Mouse (Mus musculus): ENCODE data around the gene Kcnma1. TPM values are rescaled to one million over a fixed set of nuclear protein-coding genes. Genes with fewer than 3 reads are reported as not detected.

Kcnma1 gene
- polyA plus RNA-seq, 1 experiment: 0.29 TPM

- Histone ChIP-seq H3K27ac (ENCODE audit: insufficient read depth, low read length) (no peak overlapping the region), H3K36me3 (ENCODE audit: control insufficient read depth, insufficient read depth, low read length) (no peaks in the 10 kb centered on the region), H3K4me3 (ENCODE audit: extremely low read depth, insufficient read depth, insufficient read length) (no peak overlapping the region), H3K27me3 (ENCODE audit: control insufficient read depth, insufficient read depth, low read length) (no peaks in the 10 kb centered on the region), H3K4me1 (ENCODE audit: control insufficient read depth, insufficient read depth, insufficient read length) (no peaks in the 10 kb centered on the region)
- TF ChIP-seq POLR2A (IDR thresholded peaks at IDR 0.05; ENCODE audit: low read depth, low read length) (no peak), CTCF (IDR thresholded peaks at IDR 0.05; ENCODE audit: extremely low read depth, insufficient read depth, insufficient read length, insufficient replicate concordance) (no peak)
- no peak for DNase-seq (ENCODE audit: low read depth in 1 of 2, low spot score in 2 of 2)
- WGBS: 12% methylated on average over 3 of the region's 3 CpGs
Measured at GRCm38 (mm10) chr14:23391566-23391965, 622.7 kb downstream of the Kcnma1 start.

DNA sequence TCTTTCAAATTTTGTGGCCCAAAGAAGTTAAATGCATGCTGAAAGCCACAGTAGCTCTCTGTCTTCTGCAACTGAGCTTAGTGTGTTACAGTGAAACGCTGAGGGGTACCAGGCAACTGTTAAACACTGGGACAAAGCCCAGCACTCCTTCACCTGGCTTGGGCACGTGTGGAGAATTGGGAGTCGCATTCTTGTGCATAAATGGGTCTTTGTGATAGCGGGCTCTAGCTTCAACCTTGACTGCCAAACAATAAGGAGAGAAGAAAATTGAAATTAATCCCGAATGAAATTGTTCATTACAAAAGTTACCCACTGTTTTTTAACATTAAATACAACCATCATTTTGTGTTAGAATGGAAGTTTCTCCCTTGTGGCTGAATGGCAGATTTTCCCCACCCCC, 623.5 kb downstream of the Kcnma1 start:
- 85% methylated on average over 5 of the region's 5 CpGs for WGBS
- TF ChIP-seq POLR2A (IDR thresholded peaks at IDR 0.05; ENCODE audit: low read depth, low read length): no peak
- TF ChIP-seq CTCF (IDR thresholded peaks at IDR 0.05; ENCODE audit: extremely low read depth, insufficient read depth, insufficient read length, insufficient replicate concordance): no peak
- Histone ChIP-seq H3K36me3 (ENCODE audit: control insufficient read depth, insufficient read depth, low read length) (no peaks in the 10 kb centered on the region), H3K4me1 (ENCODE audit: control insufficient read depth, insufficient read depth, insufficient read length) (no peaks in the 10 kb centered on the region), H3K27ac (ENCODE audit: insufficient read depth, low read length) (no peak overlapping the region), H3K4me3 (ENCODE audit: extremely low read depth, insufficient read depth, insufficient read length) (no peak overlapping the region), H3K27me3 (ENCODE audit: control insufficient read depth, insufficient read depth, low read length) (no peaks in the 10 kb centered on the region)
- DNase-seq (ENCODE audit: low read depth in 1 of 2, low spot score in 2 of 2): no peak

- Histone ChIP-seq H3K36me3 (ENCODE audit: control insufficient read depth, insufficient read depth, low read length) (no peaks in the 10 kb centered on the region), H3K27ac (ENCODE audit: insufficient read depth, low read length) (no peak overlapping the region), H3K27me3 (ENCODE audit: control insufficient read depth, insufficient read depth, low read length) (no peaks in the 10 kb centered on the region), H3K4me3 (ENCODE audit: extremely low read depth, insufficient read depth, insufficient read length) (no peak overlapping the region), H3K4me1 (ENCODE audit: control insufficient read depth, insufficient read depth, insufficient read length) (no peaks in the 10 kb centered on the region)
- no peak for DNase-seq (ENCODE audit: low read depth in 1 of 2, low spot score in 2 of 2)
- no peak for TF ChIP-seq CTCF (IDR thresholded peaks at IDR 0.05; ENCODE audit: extremely low read depth, insufficient read depth, insufficient read length, insufficient replicate concordance)
- TF ChIP-seq POLR2A (IDR thresholded peaks at IDR 0.05; ENCODE audit: low read depth, low read length): no peak
- WGBS: 89% methylated on average over 4 of the region's 4 CpGs
Measured at GRCm38 (mm10) chr14:23390161-23390560, 624.1 kb downstream of the Kcnma1 start.

DNA sequence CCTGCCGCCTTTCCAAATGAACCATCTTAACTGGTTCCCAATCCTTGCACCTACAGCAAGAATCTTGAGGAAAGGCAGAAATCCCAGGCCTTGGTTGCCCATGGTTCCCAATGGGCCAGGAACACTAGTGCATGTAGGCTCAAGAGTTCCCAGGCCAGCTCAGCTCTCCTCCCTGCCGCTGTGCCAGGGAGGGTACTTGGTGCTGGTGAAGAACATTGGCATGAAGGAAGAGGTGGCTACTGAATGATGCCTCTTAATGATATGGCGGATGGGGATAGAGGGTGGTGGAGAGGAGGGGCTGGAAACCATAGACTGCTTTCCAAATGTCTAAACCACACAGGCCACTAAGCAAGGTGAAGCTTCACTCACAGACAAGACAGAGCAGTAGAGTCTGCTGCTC, 627.5 kb downstream of the Kcnma1 start:
- Histone ChIP-seq H3K27me3 (ENCODE audit: control insufficient read depth, insufficient read depth, low read length) (no peaks in the 10 kb centered on the region), H3K4me3 (ENCODE audit: extremely low read depth, insufficient read depth, insufficient read length) (no peak overlapping the region), H3K27ac (ENCODE audit: insufficient read depth, low read length) (no peak overlapping the region), H3K36me3 (ENCODE audit: control insufficient read depth, insufficient read depth, low read length) (no peaks in the 10 kb centered on the region), H3K4me1 (ENCODE audit: control insufficient read depth, insufficient read depth, insufficient read length) (no peaks in the 10 kb centered on the region)
- 88% methylated on average over 3 of the region's 3 CpGs for WGBS
- DNase-seq (ENCODE audit: low read depth in 1 of 2, low spot score in 2 of 2): no peak
- TF ChIP-seq CTCF (IDR thresholded peaks at IDR 0.05; ENCODE audit: extremely low read depth, insufficient read depth, insufficient read length, insufficient replicate concordance) (no peak), POLR2A (IDR thresholded peaks at IDR 0.05; ENCODE audit: low read depth, low read length) (no peak)

DNA sequence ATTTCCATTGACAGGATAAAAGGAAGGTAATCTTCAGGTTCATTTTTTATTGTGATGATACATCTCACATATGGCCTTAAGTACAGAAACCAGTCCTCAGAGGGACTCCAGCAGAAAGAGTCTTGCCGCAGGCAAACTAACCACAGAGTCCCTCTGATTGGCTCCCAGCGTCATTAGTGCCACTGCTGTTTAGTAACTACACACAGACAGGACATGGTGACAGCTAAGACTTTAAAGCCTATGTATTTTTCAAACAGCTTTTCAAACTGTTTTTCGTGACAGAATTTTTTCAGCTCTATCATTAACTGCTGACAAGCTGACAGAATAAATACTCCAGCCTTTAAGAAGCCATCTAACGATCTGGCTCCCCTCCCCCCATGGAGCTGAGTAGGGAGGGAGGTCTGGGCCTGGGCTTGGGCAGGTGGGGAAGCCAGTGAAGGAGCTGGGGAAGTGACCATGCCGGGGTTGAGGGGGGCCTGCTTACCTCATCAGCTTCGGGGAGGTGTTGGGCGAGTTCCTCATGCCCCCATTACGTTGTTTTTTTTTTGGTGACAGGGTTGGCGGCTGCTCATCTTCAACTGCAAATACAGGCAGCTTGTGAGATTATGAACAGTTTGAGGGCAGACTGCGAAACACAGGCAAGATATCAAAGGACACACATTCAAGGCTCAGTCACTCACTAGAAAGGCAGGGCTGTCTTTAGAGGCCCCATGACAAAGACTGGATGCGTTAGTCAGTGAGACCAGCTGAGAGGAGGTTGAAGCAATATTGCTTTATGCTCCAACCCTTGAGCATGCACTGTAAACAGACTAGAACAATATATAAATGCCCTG, 628.3 kb downstream of the Kcnma1 start:
- no peaks in the 10 kb centered on the region for H3K27me3 ChIP-seq (ENCODE audit: control insufficient read depth, insufficient read depth, low read length)
- H3K36me3 ChIP-seq (ENCODE audit: control insufficient read depth, insufficient read depth, low read length): no peaks in the 10 kb centered on the region
- H3K27ac ChIP-seq (ENCODE audit: insufficient read depth, low read length): no peak overlapping the region
- WGBS: 47% methylated on average over 11 of the region's 11 CpGs
- DNase-seq (ENCODE audit: low read depth in 1 of 2, low spot score in 2 of 2): no peak
- H3K4me3 ChIP-seq (ENCODE audit: extremely low read depth, insufficient read depth, insufficient read length): no peak overlapping the region
- TF ChIP-seq POLR2A (IDR thresholded peaks at IDR 0.05; ENCODE audit: low read depth, low read length) (no peak), CTCF (IDR thresholded peaks at IDR 0.05; ENCODE audit: extremely low read depth, insufficient read depth, insufficient read length, insufficient replicate concordance) (no peak)
- H3K4me1 ChIP-seq (ENCODE audit: control insufficient read depth, insufficient read depth, insufficient read length): no peaks in the 10 kb centered on the region

GRCm38 (mm10) chr14:23378351-23379087, 635.8 kb downstream of the Kcnma1 start:
- no peaks in the 10 kb centered on the region for H3K27me3 ChIP-seq (ENCODE audit: control insufficient read depth, insufficient read depth, low read length)
- no peak overlapping the region for H3K27ac ChIP-seq (ENCODE audit: insufficient read depth, low read length)
- H3K36me3 ChIP-seq (ENCODE audit: control insufficient read depth, insufficient read depth, low read length): no peaks in the 10 kb centered on the region
- no peak overlapping the region for H3K4me3 ChIP-seq (ENCODE audit: extremely low read depth, insufficient read depth, insufficient read length)
- DNase-seq (ENCODE audit: low read depth in 1 of 2, low spot score in 2 of 2): no peak
- WGBS: 29% methylated on average over 6 of the region's 6 CpGs
- TF ChIP-seq POLR2A (IDR thresholded peaks at IDR 0.05; ENCODE audit: low read depth, low read length): no peak
- no peak for TF ChIP-seq CTCF (IDR thresholded peaks at IDR 0.05; ENCODE audit: extremely low read depth, insufficient read depth, insufficient read length, insufficient replicate concordance)
- no peaks in the 10 kb centered on the region for H3K4me1 ChIP-seq (ENCODE audit: control insufficient read depth, insufficient read depth, insufficient read length)
